8 mouse cellular contexts compared by ENCODE assay signal in the genomic region with DNA sequence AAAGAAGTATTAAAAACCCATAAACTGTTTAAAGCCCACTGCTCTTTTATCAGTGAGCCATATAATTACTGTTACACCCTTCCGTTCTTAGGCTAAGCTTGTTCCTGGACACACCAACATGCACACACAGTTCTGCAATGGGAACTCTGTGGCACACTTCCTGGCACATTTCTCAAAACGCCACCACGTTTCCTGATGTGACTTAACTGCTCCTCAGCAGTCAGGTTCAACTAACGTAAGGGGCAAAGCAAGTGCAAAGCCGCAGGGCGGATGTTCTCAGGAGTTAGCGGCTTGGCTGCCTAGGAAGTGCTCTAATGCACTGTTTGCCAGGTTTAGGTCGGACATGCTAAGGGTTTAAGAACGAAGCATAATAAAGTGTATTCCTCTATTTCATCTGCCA. TPM values are rescaled to one million over a fixed set of nuclear protein-coding genes. Genes with fewer than 3 reads are reported as not detected.
A peak's percentile ranks its signal among the peaks of the same experiment; 100 is the strongest.
DNase-seq lines count a peak whose midpoint lies in the region; ATAC-seq and TF ChIP-seq lines count a peak whose summit lies in the region.
"Had no signal": no experiment of that assay in that cellular context is flagged by ENCODE, and none has a peak within 500 bp of the region (broad histone marks: within the 10 kb centered on the region; RNA-seq: fewer than 3 reads in every experiment).

No protein-coding gene starts in this region.

- ATAC-seq in activated CD4-positive, CD25-positive, alpha-beta regulatory T cell, adult 4 months, result peak; percentile 83
- ATAC-seq in liver, embryonic 15.5 days (ENCODE audit: insufficient read depth), result no peak
- ATAC-seq in forebrain, postnatal 0 days, result no peak
- no peak for ATAC-seq in midbrain, embryonic 13.5 days

- DNase-seq in heart, embryonic 10.5 days (ENCODE audit: low spot score), result peak; percentile 74
- peak; percentile 71 to 75 for DNase-seq in spleen, postnatal 36 days (ENCODE audit: low spot score in 2 of 2)
- no peak for DNase-seq in testis, postnatal 14 days (ENCODE audit: low spot score)
- no peak for DNase-seq in forebrain, postnatal 0 days
- DNase-seq: layer of hippocampus, adult 9-11 months had no signal

- WGBS in heart, embryonic 10.5 days, result 78% methylated on average over 9 of the region's 9 CpGs
- WGBS in liver, embryonic 15.5 days (ENCODE audit: insufficient replicate concordance), result 11% methylated on average over 9 of the region's 9 CpGs
- 85% methylated on average over 9 of the region's 9 CpGs for WGBS in forebrain, postnatal 0 days
- 86% methylated on average over 9 of the region's 9 CpGs for WGBS in midbrain, embryonic 13.5 days

- H3K4me3 ChIP-seq in heart, embryonic 10.5 days, result no peak overlapping the region
- peak overlapping the region; percentile 39 for H3K4me3 ChIP-seq in liver, embryonic 15.5 days (replicated peaks)
- no peak overlapping the region for H3K4me3 ChIP-seq in forebrain, postnatal 0 days (ENCODE audit: low read depth, low read length)
- no peak overlapping the region for H3K4me3 ChIP-seq in midbrain, embryonic 13.5 days (replicated peaks)

- no peaks in the 10 kb centered on the region for H3K27me3 ChIP-seq in heart, embryonic 10.5 days (ENCODE audit: insufficient read depth, poor library complexity, severe bottlenecking)
- no peaks in the 10 kb centered on the region for H3K27me3 ChIP-seq in liver, embryonic 15.5 days
- H3K27me3 ChIP-seq in forebrain, postnatal 0 days (ENCODE audit: insufficient read depth, low read length), result no peaks in the 10 kb centered on the region
- H3K27me3 ChIP-seq in midbrain, embryonic 13.5 days, result no peaks in the 10 kb centered on the region

- no peaks in the 10 kb centered on the region for H3K36me3 ChIP-seq in heart, embryonic 10.5 days
- peaks cover 35% of the 10 kb centered on the region for H3K36me3 ChIP-seq in liver, embryonic 15.5 days (replicated peaks)
- no peaks in the 10 kb centered on the region for H3K36me3 ChIP-seq in forebrain, postnatal 0 days (ENCODE audit: insufficient read depth)
- H3K36me3 ChIP-seq in midbrain, embryonic 13.5 days, result no peaks in the 10 kb centered on the region

- peaks cover 86% of the 10 kb centered on the region for H3K4me1 ChIP-seq in heart, embryonic 10.5 days
- peaks cover 91% of the 10 kb centered on the region for H3K4me1 ChIP-seq in liver, embryonic 15.5 days (replicated peaks)
- no peaks in the 10 kb centered on the region for H3K4me1 ChIP-seq in forebrain, postnatal 0 days (ENCODE audit: insufficient read depth)
- peaks cover 24% of the 10 kb centered on the region for H3K4me1 ChIP-seq in midbrain, embryonic 13.5 days (replicated peaks)

- no peak overlapping the region for H3K27ac ChIP-seq in heart, embryonic 10.5 days
- peak overlapping the region; percentile 97 for H3K27ac ChIP-seq in liver, embryonic 15.5 days (replicated peaks)
- H3K27ac ChIP-seq in forebrain, postnatal 0 days (ENCODE audit: low read depth, low read length), result no peak overlapping the region
- H3K27ac ChIP-seq in midbrain, embryonic 13.5 days, result no peak overlapping the region

- H3K4me2 ChIP-seq in liver, embryonic 15.5 days, result peak overlapping the region; percentile 69
- no peak overlapping the region for H3K4me2 ChIP-seq in forebrain, postnatal 0 days (ENCODE audit: low read depth)
- H3K4me2 ChIP-seq in midbrain, embryonic 13.5 days (replicated peaks), result no peak overlapping the region

- no peaks in the 10 kb centered on the region for H3K9me3 ChIP-seq in heart, embryonic 10.5 days
- no peaks in the 10 kb centered on the region for H3K9me3 ChIP-seq in liver, embryonic 15.5 days (replicated peaks)
- H3K9me3 ChIP-seq in forebrain, postnatal 0 days (ENCODE audit: low read length), result no peaks in the 10 kb centered on the region
- no peaks in the 10 kb centered on the region for H3K9me3 ChIP-seq in midbrain, embryonic 13.5 days

- peak overlapping the region; percentile 58 for H3K9ac ChIP-seq in liver, embryonic 15.5 days
- H3K9ac ChIP-seq in forebrain, postnatal 0 days, result no peak overlapping the region
- H3K9ac ChIP-seq in midbrain, embryonic 13.5 days (replicated peaks), result no peak overlapping the region

- no peak for TF ChIP-seq CTCF in forebrain, postnatal 0 days (IDR thresholded peaks at IDR 0.05; ENCODE audit: low read depth)

RNA-seq across cellular contexts. Expression of a gene that starts 17.0 kb away (rescaled TPM):
- polyA plus RNA-seq in activated CD4-positive, CD25-positive, alpha-beta regulatory T cell, adult 4 months (2017; shearing (Covaris generic)), result 10 to 100 TPM; 18.4 to 21.0 TPM
- polyA plus RNA-seq in heart, embryonic 10.5 days (2016; fragmentation: Nextera tagmentation; extraction: Ambion mirVana), result 19.6 and 34.1 TPM in 2 replicates
- polyA plus RNA-seq in liver, embryonic 15.5 days (2015; fragmentation: Nextera tagmentation; extraction: Ambion mirVana), result 53.1 and 57.4 TPM in 2 replicates
- 40.9 and 44.6 TPM in 2 replicates for total RNA-seq in forebrain, postnatal 0 days (2014; rRNA removed)
- polyA plus RNA-seq in forebrain, postnatal 0 days (2015; fragmentation: Nextera tagmentation; extraction: Ambion mirVana), result 9.0 and 12.8 TPM in 2 replicates
- polyA plus RNA-seq in midbrain, embryonic 13.5 days (2015; fragmentation: Nextera tagmentation; extraction: Ambion mirVana), result 16.2 and 17.9 TPM in 2 replicates

RNA-seq across cellular contexts. Expression of a gene that starts 17.1 kb away (rescaled TPM):
- polyA plus RNA-seq in activated CD4-positive, CD25-positive, alpha-beta regulatory T cell, adult 4 months (2017; shearing (Covaris generic)), result 10 to 100 TPM in 1 of 2 experiments, 1 to 10 TPM in 1; 8.3 to 11.7 TPM
- 22.8 and 23.8 TPM in 2 replicates for polyA plus RNA-seq in heart, embryonic 10.5 days (2016; fragmentation: Nextera tagmentation; extraction: Ambion mirVana)
- 48.9 and 51.7 TPM in 2 replicates for polyA plus RNA-seq in liver, embryonic 15.5 days (2015; fragmentation: Nextera tagmentation; extraction: Ambion mirVana)
- 39.8 and 44.4 TPM in 2 replicates for total RNA-seq in forebrain, postnatal 0 days (2014; rRNA removed)
- 92.6 and 99.6 TPM in 2 replicates for polyA plus RNA-seq in forebrain, postnatal 0 days (2015; fragmentation: Nextera tagmentation; extraction: Ambion mirVana)
- 74.9 and 77.0 TPM in 2 replicates for polyA plus RNA-seq in midbrain, embryonic 13.5 days (2015; fragmentation: Nextera tagmentation; extraction: Ambion mirVana)

Comparison
In these comparisons a context has a peak if more than half of its experiments do, and no peak if none do; other contexts are left out.
1. DNase-seq: peak in heart, embryonic 10.5 days (single experiment) and spleen, postnatal 36 days (2 of 2); none in testis, postnatal 14 days (single experiment) and forebrain, postnatal 0 days (single experiment).